Mouse (Mus musculus): Measurements from ENCODE around the gene Ccdc155. TPM values are rescaled to one million over a fixed set of nuclear protein-coding genes. Genes with fewer than 3 reads are reported as not detected.

Ccdc155 gene
- total RNA-seq, 2 experiments from 2014 or later, result 0.25 TPM; not detected in 1

- DNase-seq, result no peak
Measured at GRCm38 (mm10) chr7:45141914-45142313, 62.8 kb downstream of the Ccdc155 start.

- DNase-seq, result no peak
Measured at GRCm38 (mm10) chr7:45141319-45141718, 63.4 kb downstream of the Ccdc155 start.

GRCm38 (mm10) chr7:45139904-45140723 lies 64.6 kb downstream of the Ccdc155 start:
- DNase-seq, result no peak

- DNase-seq, result no peak
Measured at GRCm38 (mm10) chr7:45138403-45138802, 66.3 kb downstream of the Ccdc155 start.

GRCm38 (mm10) chr7:45137171-45138006 lies 67.3 kb downstream of the Ccdc155 start:
- DNase-seq, result no peak

- DNase-seq, result peak; percentile 95
Measured at GRCm38 (mm10) chr7:45135993-45136567, 68.6 kb downstream of the Ccdc155 start, which contains the start of the genes Gm45713 and Flt3l. TSS of gene Gm45713 (minus strand) at chr7:45136231. TSS of gene Flt3l (minus strand) at chr7:45136432.

- no peak for DNase-seq
Measured at GRCm38 (mm10) chr7:45135370-45135769, 69.3 kb downstream of the Ccdc155 start.

- DNase-seq, result peak; percentile 48
Measured at GRCm38 (mm10) chr7:45134544-45135026, 70.1 kb downstream of the Ccdc155 start.

Small RNA genes lying within 50 kb of the gene (microRNA-seq; reads per million reads assigned to microRNA genes)
- gene Mir7055, result 0 reads per million in 2 experiments

Other genes with a start within 250 kb of the Ccdc155 start
- gene Cpt1c, start 230.0 kb downstream of the Ccdc155 start, total RNA-seq (2021), result 1 to 10 TPM; 4.4 to 5.1 TPM
- 100 to 1,000 TPM; 306 to 324 TPM for gene Prmt1, start 218.3 kb downstream of the Ccdc155 start, total RNA-seq (2021)
- 10 to 100 TPM; 42.0 to 43.0 TPM for gene Irf3, start 207.2 kb downstream of the Ccdc155 start, total RNA-seq (2021)
- 10 to 100 TPM; 21.7 to 25.2 TPM for gene Bcl2l12, start 206.2 kb downstream of the Ccdc155 start, total RNA-seq (2021)
- 10 to 100 TPM; 78.5 to 80.3 TPM for gene Scaf1, start 188.5 kb downstream of the Ccdc155 start, total RNA-seq (2021)
- 10 to 100 TPM; 71.2 to 73.4 TPM for gene Rras, start 186.9 kb downstream of the Ccdc155 start, total RNA-seq (2021)
- gene Prr12, start 152.0 kb downstream of the Ccdc155 start, total RNA-seq (2021), result 10 to 100 TPM; 35.4 to 36.7 TPM
- 10 to 100 TPM; 31.7 to 34.6 TPM for gene Nosip, start 142.5 kb downstream of the Ccdc155 start, total RNA-seq (2021)
- gene Prrg2, start 142.2 kb downstream of the Ccdc155 start, total RNA-seq (2021), result 10 to 100 TPM in 1 of 2 experiments, 1 to 10 TPM in 1; 9.5 to 10.2 TPM
- 10 to 100 TPM; 88.0 to 90.9 TPM for gene Rcn3, start 112.7 kb downstream of the Ccdc155 start, total RNA-seq (2021)
- gene Fcgrt, start 101.0 kb downstream of the Ccdc155 start, total RNA-seq (2021), result 10 to 100 TPM; 35.3 to 41.1 TPM
- 100 to 1,000 TPM; 846 to 864 TPM for gene Rps11, start 80.5 kb downstream of the Ccdc155 start, total RNA-seq (2021)
- 1,000 to 10,000 TPM; 1,039 to 1,207 TPM for gene Rpl13a, start 76.1 kb downstream of the Ccdc155 start, total RNA-seq (2021)
- gene Gm45713, start 68.7 kb downstream of the Ccdc155 start, total RNA-seq (2021), result not detected
- gene Flt3l, start 68.5 kb downstream of the Ccdc155 start, total RNA-seq (2021), result 1 to 10 TPM; 1.5 to 2.1 TPM
- gene Pih1d1, start 50.6 kb downstream of the Ccdc155 start, total RNA-seq (2021), result 10 to 100 TPM; 58.5 to 67.0 TPM
- gene Aldh16a1, start 50.3 kb downstream of the Ccdc155 start, total RNA-seq (2021), result 10 to 100 TPM; 44.8 to 53.8 TPM
- gene Slc17a7, start 40.9 kb downstream of the Ccdc155 start, total RNA-seq (2021), result 10 to 100 TPM in 1 of 2 experiments, 1 to 10 TPM in 1; 9.1 to 12.4 TPM
- not detected for gene Gfy, start 25.3 kb downstream of the Ccdc155 start, total RNA-seq (2021)
- not detected for gene Pth2, start 23.9 kb downstream of the Ccdc155 start, total RNA-seq (2021)
- gene Dkkl1, start 7.3 kb upstream of the Ccdc155 start, total RNA-seq (2021), result not detected
- gene Tead2, start 10.9 kb upstream of the Ccdc155 start, total RNA-seq (2021), result 10 to 100 TPM; 66.4 to 69.4 TPM
- 1 to 10 TPM; 2.1 to 3.6 TPM for gene Cd37, start 34.2 kb upstream of the Ccdc155 start, total RNA-seq (2021)
- gene Slc6a16, start 36.2 kb upstream of the Ccdc155 start, total RNA-seq (2021), result under 1 TPM in 1 of 2 experiments, not detected in 1; 0.18 TPM
- gene Slc6a21, start 72.6 kb upstream of the Ccdc155 start, total RNA-seq (2021), result not detected
- 10 to 100 TPM; 26.2 to 29.2 TPM for gene Trpm4, start 128.9 kb upstream of the Ccdc155 start, total RNA-seq (2021)
- gene Hrc, start 130.4 kb upstream of the Ccdc155 start, total RNA-seq (2021), result 100 to 1,000 TPM; 182 to 202 TPM
- under 1 TPM; 0.26 to 0.34 TPM for gene Ppfia3, start 162.1 kb upstream of the Ccdc155 start, total RNA-seq (2021)
- gene Lin7b, start 165.7 kb upstream of the Ccdc155 start, total RNA-seq (2021), result 1 to 10 TPM; 1.5 to 2.4 TPM
- gene Snrnp70, start 190.8 kb upstream of the Ccdc155 start, total RNA-seq (2021), result 100 to 1,000 TPM; 203 to 223 TPM
- under 1 TPM; 0.43 to 0.59 TPM for gene Kcna7, start 200.8 kb upstream of the Ccdc155 start, total RNA-seq (2021)
- gene Ntf5, start 208.8 kb upstream of the Ccdc155 start, total RNA-seq (2021), result under 1 TPM; 0.17 to 0.43 TPM
- gene Lhb, start 215.9 kb upstream of the Ccdc155 start, total RNA-seq (2021), result not detected
- gene Gys1, start 230.0 kb upstream of the Ccdc155 start, total RNA-seq (2021), result 10 to 100 TPM; 82.7 to 90.3 TPM
- 10 to 100 TPM; 38.7 to 39.3 TPM for gene Ruvbl2, start 233.2 kb upstream of the Ccdc155 start, total RNA-seq (2021)

Data from heart, postnatal 4 days (tissue).